Mouse (Mus musculus) gonadal fat pad, adult 2 months (tissue): Measurements from ENCODE around the gene Sult6b2. TPM values are rescaled to one million over a fixed set of nuclear protein-coding genes. Genes with fewer than 3 reads are reported as not detected.

Experiments
- DNase-seq: peaks from one replicate; pipeline ENCODE4 v3.0.0-alpha.2; 2012; ENCODE audit warnings: low read depth
- polyA plus RNA-seq: library from polyadenylated mRNA; depleted of rRNA; stranded (reverse); fragments of >200 nt; gene quantifications from 2 replicates; pipeline ENCODE4 v1.2.3, GENCODE M21; 2012

The Sult6b2 gene
- polyA plus RNA-seq, 1 experiment, result not detected

DNA sequence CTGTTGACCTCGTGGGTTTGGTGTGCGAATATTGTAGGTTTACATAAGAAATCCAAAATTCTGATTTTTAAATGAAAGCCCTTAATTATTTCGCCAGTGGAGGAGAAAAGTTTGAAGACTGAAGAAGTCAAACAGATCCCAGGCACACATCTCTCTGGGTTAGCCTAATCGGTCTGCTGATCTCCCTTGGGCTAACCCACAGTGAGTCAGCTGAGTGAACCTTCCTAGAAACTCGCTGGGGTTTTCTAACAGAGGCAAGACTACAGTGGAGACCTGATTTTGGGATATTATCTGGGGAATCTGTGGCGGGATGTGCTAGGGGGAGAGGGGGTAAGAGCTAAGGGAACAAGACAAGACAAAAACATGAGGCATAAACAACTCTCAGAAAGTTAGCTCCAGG lies 5.9 kb upstream of the Sult6b2 start:
- DNase-seq, result no peak

DNA sequence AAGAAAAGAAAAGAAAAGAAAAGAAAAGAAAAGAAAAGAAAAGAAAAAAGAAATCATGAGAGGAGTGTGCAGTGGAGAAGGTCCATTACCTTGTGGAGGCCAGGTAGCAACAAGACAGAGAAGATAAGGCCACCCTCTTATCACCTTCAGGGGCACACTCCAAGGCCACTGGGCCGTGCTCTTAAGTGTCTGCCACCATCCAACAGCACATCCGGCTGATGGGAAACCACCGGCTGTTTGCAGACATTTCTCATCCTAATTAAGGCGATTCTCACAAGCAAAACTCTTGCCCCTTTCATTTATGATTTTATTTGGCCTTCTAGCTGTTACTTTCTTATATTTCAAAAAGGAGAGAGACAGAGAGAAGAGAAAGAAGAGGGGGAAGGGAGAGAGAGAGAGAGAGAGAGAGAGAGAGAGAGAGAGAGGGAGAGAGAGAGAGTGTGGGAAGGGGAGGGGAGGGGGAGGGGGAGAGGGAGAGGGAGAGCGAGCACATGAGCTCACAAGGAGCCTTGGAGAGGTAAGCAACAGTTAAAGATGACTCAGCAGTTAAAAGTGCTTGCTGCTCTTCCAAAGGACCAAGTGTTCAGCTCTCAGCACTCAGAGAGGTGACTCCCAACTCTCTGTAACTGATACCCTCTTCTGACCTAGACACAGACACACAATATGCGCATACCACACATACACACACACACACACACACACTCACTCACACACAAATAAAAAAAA lies 5.2 kb upstream of the Sult6b2 start:
- DNase-seq, result no peak

DNA sequence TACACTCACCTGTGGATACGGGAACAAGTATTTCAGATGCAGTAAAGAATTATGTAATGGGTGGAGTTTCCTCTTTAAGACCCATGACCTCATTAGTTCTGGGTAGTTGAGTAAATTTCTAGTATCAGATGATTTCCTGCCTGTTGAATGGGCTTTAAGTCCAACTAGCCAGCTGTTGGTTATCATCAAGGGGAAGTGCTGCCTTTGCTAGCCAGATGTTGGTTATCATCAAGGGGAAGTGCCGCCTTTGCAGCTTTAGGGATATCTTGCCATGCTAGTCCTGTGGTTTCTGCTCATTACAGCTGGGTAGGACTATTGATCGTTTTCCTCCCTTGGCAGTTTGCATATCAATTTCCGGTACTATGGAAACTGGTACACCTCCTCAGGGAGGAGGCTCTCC lies 2.0 kb upstream of the Sult6b2 start:
- no peak for DNase-seq

DNA sequence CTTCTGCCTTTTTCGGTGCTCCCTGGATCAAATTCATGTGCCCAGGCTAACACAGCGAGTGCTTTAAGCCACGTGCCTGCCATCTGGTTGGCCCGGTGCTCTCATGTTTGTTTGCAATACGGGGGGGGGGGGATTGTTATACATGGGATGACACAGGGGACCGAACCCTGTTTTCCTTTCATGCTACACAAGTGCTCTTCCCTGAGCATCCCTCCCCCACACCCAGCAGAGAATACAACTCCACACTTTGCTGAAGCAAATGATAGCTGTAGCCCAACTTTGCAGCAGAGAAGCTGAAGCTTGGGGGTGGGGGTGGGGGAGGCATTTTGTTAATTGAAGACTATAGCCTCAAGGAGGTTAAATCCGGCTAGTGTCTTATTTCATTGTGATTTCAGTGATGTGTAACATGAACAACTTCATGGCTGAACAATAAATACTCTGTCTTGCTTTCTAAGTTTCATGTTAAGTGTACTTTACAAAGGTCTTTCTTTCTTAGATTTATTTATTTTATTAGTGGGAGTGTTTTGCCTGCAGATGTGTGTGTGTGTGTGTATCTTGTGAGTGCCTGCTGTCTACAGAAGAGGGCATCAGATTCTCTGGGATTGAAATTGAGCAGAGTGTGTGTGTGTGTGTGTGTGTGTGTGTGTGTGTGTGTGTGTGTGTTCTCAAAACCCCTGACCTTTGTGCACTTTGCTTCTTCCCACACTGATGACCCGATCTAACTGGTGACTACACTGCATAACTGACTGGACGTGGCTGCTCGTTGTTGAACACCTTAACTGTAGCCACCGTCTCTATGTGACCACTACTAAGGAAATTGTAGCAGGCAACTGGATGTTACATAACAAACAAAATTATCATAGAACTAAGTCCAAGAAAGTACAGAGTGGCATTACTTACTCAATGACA lies 1.4 kb downstream of the Sult6b2 start:
- DNase-seq, result no peak

DNA sequence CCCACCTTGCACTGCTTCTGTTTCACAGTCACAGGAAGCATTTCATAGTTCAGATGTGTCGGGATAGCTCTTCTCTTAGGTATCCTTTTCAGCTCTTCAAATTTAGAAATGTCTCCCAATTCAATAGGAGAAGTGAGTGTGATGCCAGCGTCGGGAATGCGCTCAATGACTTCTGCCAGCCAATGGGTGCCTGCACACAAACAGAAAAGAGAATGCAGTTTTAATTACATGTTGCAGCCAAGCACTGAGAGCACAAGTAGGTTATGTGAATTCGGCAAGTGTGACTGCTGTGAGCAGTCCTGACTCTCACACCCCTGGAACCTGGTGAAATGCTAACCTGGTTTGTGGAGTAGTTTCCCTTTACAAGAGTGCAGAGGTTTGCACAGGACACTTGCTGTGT lies 2.6 kb downstream of the Sult6b2 start:
- DNase-seq, result no peak

DNA sequence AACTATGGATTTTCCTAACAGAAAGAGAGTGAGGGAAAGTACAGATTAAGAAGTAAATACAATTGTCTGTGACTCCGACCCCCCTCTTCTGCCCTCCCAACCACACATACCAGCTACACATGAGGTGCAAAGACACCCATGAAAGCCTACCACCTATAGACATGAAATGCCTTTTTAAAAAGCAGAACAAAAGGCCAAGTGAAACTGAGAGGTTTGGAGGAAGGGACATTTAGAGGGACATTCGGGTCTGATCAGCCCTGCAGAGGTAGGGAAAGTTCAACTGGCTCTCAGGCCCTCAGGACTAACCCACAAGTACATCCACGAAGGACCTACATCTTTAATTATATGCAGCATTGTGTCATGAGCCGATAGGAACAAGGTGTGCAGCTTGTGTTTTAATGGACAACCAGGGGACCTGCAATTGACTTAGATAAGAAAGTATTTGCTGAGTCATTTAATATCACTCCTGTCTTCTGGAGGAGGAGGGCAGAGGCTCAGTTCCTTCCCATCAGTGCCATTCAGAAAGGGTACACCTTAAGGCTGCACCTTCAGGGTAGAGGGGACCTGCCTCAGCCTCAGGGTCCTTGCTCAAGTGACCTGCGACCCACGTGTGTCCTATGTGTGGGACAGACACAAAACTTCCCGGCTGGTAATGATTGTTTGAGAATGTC lies 4.5 kb downstream of the Sult6b2 start:
- no peak for DNase-seq

DNA sequence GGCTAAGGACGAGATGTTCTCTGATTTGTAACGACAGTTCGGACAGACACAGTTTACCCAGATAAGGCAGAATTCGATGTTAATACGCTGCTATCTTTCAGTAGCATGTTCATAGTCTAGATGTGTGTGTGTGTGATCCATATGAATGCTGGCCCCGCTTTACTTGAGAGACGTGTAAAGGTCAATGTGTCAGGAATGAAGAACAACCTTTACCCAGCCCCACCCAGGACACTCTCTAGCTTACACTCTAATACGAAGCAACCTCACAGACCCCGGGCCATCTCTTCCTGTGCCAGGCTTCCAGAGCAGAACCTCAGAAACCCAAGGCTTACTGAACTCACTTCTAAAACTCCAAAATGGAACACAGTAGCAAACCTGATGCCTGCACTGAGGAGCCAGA lies 5.5 kb downstream of the Sult6b2 start:
- DNase-seq, result no peak

DNA sequence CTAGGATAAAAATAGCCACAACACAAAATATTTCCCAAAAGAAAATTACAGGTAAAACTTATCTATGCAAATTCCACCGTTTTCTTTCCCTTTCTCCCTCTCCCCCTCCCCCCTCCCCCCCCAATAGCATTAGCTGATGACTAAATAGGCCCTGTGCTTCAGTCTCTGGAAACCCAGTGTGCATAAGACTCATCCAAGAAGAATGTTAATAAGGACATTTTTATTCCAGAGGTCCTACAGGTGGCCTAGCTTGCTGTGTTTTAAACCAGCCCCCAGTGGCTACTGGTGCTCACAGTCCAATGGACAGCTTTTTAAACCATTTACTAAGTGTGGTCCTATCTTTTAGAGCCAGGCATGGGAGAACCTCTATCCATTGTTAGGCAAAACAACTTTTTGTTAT lies 6.3 kb downstream of the Sult6b2 start:
- no peak for DNase-seq

DNA sequence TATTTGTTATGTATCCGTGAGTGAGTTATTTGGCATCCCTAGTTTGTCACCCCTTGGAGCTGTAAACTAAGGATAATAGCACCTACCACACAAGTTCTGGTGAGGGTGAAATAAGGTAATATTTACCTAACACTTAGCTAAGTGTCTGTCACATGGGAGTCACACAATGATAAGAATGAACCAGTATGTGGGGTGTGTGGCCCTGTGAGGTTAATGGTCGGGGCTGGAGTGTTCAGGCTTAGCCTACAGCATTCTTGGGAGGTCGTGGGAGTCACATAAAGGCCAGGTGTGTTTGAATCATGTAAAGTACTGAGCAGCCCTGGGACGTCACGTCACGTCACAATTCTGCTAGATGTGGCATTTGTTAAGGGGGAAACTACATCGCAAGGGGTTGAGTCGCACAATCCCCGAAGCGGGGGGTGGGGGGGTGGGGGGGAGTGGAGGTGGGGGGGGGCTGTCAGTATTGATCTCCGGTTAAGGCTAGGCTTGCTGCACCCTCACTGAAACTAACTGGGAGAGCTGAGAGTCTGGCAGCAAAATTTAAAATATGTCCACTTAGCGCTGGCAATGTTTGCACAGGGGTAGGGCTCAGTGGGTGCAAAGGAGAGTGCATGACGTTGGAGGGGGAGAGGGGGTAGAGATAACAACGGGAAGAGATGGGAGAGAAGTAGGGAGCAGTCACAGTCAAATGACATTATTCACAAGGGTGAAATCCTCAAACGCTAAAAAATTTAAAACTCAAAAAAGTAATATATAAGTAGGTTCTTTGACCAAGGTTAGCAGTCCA lies 8.5 kb downstream of the Sult6b2 start:
- no peak for DNase-seq

DNA sequence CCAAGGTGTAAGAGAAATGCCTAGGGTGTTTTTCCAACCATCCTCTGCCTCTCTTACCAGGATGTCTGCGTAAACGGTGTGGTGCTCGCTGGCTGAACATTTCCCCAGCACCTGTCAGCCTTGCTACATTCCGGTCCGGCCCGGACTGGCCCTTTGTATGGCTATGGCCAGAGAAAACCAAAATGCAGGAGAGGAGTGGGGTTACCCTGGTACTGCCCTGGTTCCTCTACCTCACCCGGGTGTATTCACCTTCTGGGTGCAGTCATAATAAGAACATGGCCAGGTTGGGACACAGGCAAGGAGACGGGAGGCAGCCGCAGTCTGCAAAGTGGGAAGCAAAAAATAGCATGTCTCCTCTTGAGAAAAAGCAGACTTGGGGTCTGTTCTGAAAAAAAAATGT lies 9.2 kb downstream of the Sult6b2 start:
- DNase-seq, result no peak

DNA sequence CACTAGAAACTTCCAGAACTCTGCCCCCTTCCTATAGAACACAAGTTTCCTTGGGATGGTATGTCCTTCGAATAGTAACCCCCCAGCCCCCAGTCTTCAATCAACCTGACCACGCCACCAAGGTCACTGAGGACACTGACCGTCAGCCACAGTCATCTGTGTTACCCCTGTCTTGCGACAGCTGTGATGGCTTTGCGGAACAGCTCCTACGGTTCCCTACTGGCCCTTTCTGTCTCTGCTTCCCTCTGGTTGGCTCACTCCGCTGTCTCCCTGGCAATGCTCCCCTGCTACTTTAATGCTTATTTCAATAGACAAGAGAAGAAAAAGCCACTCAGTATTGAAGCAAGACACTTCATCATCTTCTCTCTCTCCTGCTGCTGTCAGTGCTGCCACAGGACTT lies 10.8 kb downstream of the Sult6b2 start:
- no peak for DNase-seq

DNA sequence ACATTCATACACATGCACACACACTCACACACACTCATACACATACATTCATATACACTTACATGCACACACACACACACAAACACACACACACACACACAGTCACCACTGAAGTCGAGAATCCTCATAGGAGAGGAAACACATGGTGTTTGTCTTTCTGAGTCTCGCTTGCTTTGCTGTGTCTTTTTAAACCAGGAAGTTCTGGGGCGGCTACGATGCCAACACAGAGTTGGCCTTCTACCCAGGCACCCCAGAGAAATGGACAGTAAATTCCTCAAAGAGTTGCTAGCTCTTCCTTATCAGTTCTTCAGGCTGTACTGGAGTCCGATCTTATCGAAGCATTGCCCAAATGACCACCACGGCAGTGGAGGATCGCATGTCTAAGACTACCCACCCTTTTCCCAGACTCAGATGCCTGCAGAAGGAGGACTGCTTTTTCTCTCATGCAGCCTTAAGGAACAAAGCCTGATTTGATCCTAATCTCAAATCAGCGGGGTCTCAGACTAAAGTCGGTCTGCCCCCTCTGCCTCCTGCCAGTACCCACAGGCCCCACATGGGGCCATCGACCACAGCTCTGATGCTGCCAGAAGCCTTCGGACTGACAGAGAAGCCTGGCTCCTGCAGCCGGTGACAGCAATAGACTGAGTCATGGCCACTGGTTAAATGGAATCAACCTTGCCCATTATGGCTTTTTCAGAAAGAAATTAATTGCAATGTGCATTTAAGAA lies 11.9 kb downstream of the Sult6b2 start:
- no peak for DNase-seq

DNA sequence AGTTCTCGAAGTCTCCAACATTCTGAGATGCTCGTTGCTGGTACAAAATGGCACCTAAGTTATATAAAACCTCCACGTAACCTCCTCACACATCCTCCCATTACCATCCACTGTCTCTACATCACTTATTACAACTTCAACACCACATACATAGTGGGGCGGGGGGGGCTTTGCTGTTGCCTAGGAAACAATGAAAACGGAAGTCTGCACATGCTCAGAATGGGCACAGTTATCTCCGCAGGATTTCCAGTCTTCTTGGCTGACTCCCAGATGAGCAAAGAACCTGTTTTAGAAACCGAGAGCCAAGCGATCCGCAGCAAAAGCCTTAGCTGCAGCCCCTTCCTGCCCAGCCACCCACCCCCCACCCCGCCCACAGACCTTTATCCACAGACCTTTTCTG lies 14.6 kb downstream of the Sult6b2 start:
- DNase-seq, result no peak

DNA sequence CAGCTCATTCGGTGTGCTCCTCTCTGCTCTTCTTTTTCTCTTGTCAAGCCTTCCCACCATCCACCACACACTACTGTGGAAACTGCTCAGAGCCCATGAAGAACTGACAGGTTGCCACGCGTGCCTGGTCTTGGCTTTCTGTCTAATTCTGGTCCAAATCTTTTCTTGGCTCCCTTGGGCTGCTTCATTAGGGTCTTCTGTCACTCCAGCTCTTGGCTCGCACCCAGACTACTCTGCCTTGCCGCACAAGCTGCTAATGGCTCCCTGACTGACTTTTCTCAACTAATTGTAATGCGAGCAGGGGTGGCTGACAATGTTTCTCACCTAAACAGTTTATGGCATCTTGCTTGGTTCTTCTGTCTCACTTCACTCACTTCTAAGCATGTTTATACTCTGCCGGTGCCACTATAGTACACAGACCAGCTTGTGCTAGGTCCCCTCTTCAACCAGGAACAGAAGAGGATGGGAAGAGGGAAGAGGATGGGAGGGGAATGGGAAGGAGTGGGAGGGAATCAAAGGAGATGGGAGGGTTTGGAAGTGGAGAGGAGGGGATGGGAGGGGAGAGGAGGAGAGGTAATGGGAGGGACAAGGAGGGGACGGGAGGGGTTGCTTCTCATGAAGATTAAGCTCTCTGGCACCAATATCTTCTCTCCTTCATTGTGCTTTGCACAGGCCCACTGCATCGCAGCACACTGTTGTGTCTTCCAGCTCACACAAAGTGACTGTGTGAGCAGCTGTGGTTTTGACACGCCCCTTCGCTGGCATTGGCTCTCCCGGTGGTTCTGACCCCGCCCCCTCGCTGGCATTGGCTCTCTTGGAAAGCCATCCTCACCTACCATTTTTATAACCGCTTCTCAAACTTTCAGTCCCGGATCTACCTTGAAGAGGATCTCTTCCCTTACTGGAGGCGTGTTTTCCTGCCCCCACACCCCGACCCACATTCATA lies 16.0 kb downstream of the Sult6b2 start:
- no peak for DNase-seq

DNA sequence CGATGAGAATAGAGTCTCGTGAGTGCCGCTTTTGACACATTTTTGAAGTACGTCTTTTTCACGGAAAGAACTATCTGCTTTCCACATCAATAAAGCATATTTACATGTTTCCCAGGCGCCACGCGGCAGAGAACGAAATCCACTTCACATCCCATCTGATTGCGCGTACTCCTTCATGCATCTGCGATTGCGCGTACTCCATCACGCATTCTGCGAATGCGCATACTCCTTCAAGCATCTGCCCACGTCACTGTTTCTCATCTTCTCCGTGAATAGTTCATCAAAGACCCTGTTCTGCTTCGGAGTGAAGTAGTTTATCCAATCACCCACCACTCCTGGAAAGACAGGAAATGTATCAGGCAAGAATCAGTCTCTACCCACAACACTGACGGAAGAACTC lies 18.2 kb downstream of the Sult6b2 start:
- DNase-seq, result no peak

DNA sequence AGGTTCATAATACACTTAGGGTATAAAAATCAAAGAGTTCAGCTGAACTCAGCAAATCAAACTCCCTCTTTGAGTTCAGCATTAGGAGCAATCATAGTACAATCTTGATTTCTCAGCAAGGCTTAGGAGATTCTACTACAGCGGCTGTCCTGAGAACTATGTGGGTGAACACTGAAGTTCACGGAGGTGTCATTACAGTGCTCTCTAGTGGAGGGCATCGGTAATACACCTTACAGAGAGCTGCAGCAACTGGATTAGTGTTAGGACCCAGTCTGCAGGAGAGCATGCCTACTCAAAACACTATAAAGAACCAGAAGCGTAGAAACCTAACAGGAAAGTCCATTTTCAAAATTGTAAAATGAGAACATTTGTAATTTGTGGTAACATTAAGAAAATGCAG lies 19.0 kb downstream of the Sult6b2 start:
- peak; percentile 5 for DNase-seq

DNA sequence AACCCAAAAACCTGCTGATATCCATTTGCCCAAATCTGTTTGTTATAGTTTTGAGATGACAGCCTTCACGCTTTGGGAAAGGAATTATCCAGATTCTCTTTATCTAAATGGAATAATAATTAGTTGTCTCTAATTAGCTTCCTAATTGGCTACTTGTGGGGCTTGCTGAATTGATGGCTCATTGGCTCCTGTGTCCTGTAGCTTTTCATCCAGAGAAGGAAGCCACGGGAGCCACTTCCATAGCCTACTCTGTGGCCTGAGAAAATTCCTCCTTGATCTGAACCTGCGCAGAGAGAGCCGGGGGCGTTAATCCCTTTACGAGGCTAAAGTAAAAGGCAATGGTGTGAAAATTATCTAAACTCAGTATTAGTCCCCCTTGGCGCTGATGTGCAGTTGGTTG lies 23.0 kb downstream of the Sult6b2 start:
- no peak for DNase-seq

DNA sequence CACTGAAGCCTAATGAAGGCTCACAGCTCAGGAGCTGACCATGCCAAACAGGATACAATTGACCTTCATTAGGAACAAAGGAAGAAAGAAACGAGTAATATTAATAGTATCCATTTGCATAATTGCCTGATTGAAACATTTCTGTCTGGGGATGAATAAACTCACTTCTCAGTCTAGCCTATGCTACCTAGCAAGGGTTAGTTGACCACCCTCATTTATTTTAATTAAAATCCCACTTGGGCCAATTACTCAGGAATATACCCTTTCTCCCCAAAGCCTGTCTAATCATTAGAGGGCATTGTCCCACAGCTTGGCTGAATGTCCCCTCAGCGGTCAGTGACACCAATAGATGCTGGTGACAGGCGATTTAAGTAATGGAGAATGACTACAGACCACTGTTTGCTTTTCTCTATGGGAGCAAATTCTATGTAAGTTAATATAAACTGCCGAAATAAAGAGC lies 23.7 kb downstream of the Sult6b2 start:
- DNase-seq, result no peak

DNA sequence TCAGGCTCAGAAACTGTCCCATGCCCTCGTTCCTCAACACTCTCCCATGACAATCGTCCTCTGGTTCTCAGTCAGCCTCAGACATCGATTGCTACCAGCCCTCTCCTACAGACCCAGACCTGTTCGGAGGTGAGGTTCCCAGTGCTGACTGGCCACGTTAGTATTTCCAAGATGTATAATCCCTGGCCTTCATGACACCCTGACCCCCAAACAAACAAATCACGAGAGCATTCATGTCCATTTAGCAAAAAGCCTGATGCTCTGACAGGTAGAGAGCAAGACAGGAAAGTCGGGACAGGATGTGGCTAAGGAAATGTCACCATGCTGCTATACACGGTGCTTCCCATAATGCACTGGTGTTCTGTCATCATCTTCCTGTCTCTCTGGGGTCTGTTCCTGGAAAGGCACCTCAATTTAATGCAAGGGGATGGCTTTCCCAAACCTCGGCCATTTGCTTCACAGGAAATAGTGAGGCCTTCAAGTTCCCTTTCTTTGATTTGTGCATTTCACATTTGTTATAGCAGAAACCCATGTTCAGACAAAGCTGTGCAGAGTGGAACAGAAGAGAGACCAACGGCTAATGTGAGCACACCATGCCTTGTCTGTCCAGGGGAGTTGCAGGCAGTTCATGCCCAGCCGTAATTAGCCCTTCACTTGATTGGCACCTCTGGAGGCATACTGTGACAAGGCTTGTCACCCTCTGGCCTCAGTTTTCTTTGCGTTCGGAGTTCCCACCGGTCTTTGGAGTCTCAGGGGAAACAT lies 24.3 kb downstream of the Sult6b2 start:
- DNase-seq, result no peak
